Comparison of ENCODE assay signal across 21 mouse cellular contexts in genomic region chr4:63444362-63445066, GRCm38 (mm10). TPM values are rescaled to one million over a fixed set of nuclear protein-coding genes. Genes with fewer than 3 reads are reported as not detected.
DNase-seq lines count a peak whose midpoint lies in the region; ATAC-seq lines count a peak whose summit lies in the region.
"Had no signal": no experiment of that assay in that cellular context is flagged by ENCODE, and none has a peak within 500 bp of the region (broad histone marks: within the 10 kb centered on the region; RNA-seq: fewer than 3 reads in every experiment).

No protein-coding gene starts in this region.

- no peak overlapping the region for H3K27ac ChIP-seq in forebrain, embryonic 14.5 days (ENCODE audit: low read depth, low read length)
- no peak overlapping the region for H3K27ac ChIP-seq in forebrain, embryonic 12.5 days
- H3K27ac ChIP-seq in kidney, embryonic 16.5 days (ENCODE audit: low read length), result 0 out of 2 replicates have a peak overlapping the region, but pooled peaks have one; percentile 22
- no peak overlapping the region for H3K27ac ChIP-seq in forebrain, embryonic 16.5 days (ENCODE audit: low read length)
- H3K27ac ChIP-seq: embryonic facial prominence, embryonic 13.5 days; heart, embryonic 10.5 days; hindbrain, embryonic 12.5 days; left cerebral cortex, adult 2 months; neural tube, embryonic 12.5 days; stomach, postnatal 0 days had no signal

- peak; percentile 61; the same call in 1 of the 2 replicates for ATAC-seq in forebrain, embryonic 14.5 days
- ATAC-seq in forebrain, embryonic 12.5 days (ENCODE audit: low FRiP score), result no peak
- peak; percentile 76 for ATAC-seq in kidney, embryonic 16.5 days (ENCODE audit: low FRiP score, low TSS enrichment)
- peak; percentile 71 for ATAC-seq in forebrain, embryonic 16.5 days
- ATAC-seq in activated CD4-positive, CD25-positive, alpha-beta regulatory T cell, adult 4 months, result no peak
- ATAC-seq: intestine, embryonic 16.5 days had no signal

- 78% methylated on average over 10 of the region's 10 CpGs for WGBS in forebrain, embryonic 14.5 days
- 86% methylated on average over 10 of the region's 10 CpGs for WGBS in forebrain, embryonic 12.5 days
- WGBS in kidney, embryonic 16.5 days, result 49% methylated on average over 10 of the region's 10 CpGs
- WGBS in forebrain, embryonic 16.5 days, result 61% methylated on average over 10 of the region's 10 CpGs

- DNase-seq in forebrain, embryonic 14.5 days (ENCODE audit: low spot score), result no peak
- DNase-seq in kidney, adult 18-20 months, result no peak
- peak; percentile 61 for DNase-seq in Muller cell, postnatal 12 days (ENCODE audit: inconsistent ontology term)
- no peak for DNase-seq in cerebellum, adult 9-11 months
- DNase-seq: kidney, postnatal 4 days; layer of hippocampus, adult 9-11 months; lung, adult 18-20 months; lung, postnatal 14 days had no signal

- H3K36me3 ChIP-seq in forebrain, embryonic 14.5 days (ENCODE audit: control insufficient read depth, insufficient read depth, low read length), result no peaks in the 10 kb centered on the region
- H3K36me3 ChIP-seq in forebrain, embryonic 12.5 days (replicated peaks), result no peaks in the 10 kb centered on the region
- H3K36me3 ChIP-seq in kidney, embryonic 16.5 days (ENCODE audit: insufficient read depth, low read length), result peaks cover 13% of the 10 kb centered on the region
- no peaks in the 10 kb centered on the region for H3K36me3 ChIP-seq in forebrain, embryonic 16.5 days (ENCODE audit: control insufficient read depth, insufficient read depth)
- H3K36me3 ChIP-seq: neural tube, embryonic 12.5 days had no signal

- H3K4me2 ChIP-seq in forebrain, embryonic 14.5 days (ENCODE audit: low read length), result no peak overlapping the region
- H3K4me2 ChIP-seq in forebrain, embryonic 12.5 days, result no peak overlapping the region
- H3K4me2 ChIP-seq in kidney, embryonic 16.5 days (replicated peaks; ENCODE audit: low read depth, low read length), result no peak overlapping the region
- no peak overlapping the region for H3K4me2 ChIP-seq in forebrain, embryonic 16.5 days (ENCODE audit: low read length)
- H3K4me2 ChIP-seq: embryonic facial prominence, embryonic 13.5 days; hindbrain, embryonic 12.5 days; liver, embryonic 11.5 days; neural tube, embryonic 12.5 days had no signal

- H3K27me3 ChIP-seq in forebrain, embryonic 14.5 days (replicated peaks; ENCODE audit: control insufficient read depth, insufficient read depth, low read length), result no peaks in the 10 kb centered on the region
- H3K27me3 ChIP-seq in forebrain, embryonic 12.5 days, result no peaks in the 10 kb centered on the region
- H3K27me3 ChIP-seq in kidney, embryonic 16.5 days (ENCODE audit: insufficient read depth, low read length), result no peaks in the 10 kb centered on the region
- H3K27me3 ChIP-seq in forebrain, embryonic 16.5 days (replicated peaks; ENCODE audit: control insufficient read depth, insufficient read depth, low read length), result no peaks in the 10 kb centered on the region
- H3K27me3 ChIP-seq: CH12.LX; embryonic facial prominence, embryonic 13.5 days; hindbrain, embryonic 12.5 days; neural tube, embryonic 12.5 days had no signal

- H3K9me3 ChIP-seq in forebrain, embryonic 14.5 days (replicated peaks; ENCODE audit: control insufficient read depth, low read length), result 0 out of 2 replicates have a peak, but pooled peaks cover 3% of the 10 kb centered on the region
- H3K9me3 ChIP-seq in forebrain, embryonic 12.5 days, result peaks cover 6% of the 10 kb centered on the region; the same call in 1 of the 2 replicates
- peaks cover 12% of the 10 kb centered on the region for H3K9me3 ChIP-seq in kidney, embryonic 16.5 days (ENCODE audit: low read length)
- H3K9me3 ChIP-seq in forebrain, embryonic 16.5 days (ENCODE audit: control insufficient read depth, low read length), result no peaks in the 10 kb centered on the region
- H3K9me3 ChIP-seq: embryonic facial prominence, embryonic 13.5 days; neural tube, embryonic 12.5 days had no signal

- no peak overlapping the region for H3K9ac ChIP-seq in forebrain, embryonic 14.5 days (ENCODE audit: low read length)
- no peak overlapping the region for H3K9ac ChIP-seq in forebrain, embryonic 12.5 days
- H3K9ac ChIP-seq in kidney, embryonic 16.5 days (replicated peaks; ENCODE audit: low read length), result no peak overlapping the region
- no peak overlapping the region for H3K9ac ChIP-seq in forebrain, embryonic 16.5 days (replicated peaks; ENCODE audit: low read depth, low read length)
- H3K9ac ChIP-seq: embryonic facial prominence, embryonic 13.5 days; hindbrain, embryonic 12.5 days; neural tube, embryonic 12.5 days had no signal

- no peak overlapping the region for H3K4me3 ChIP-seq in forebrain, embryonic 14.5 days (ENCODE audit: low read depth, low read length)
- H3K4me3 ChIP-seq in forebrain, embryonic 12.5 days (replicated peaks), result no peak overlapping the region
- H3K4me3 ChIP-seq in kidney, embryonic 16.5 days (ENCODE audit: low read length), result no peak overlapping the region
- no peak overlapping the region for H3K4me3 ChIP-seq in forebrain, embryonic 16.5 days (replicated peaks; ENCODE audit: low read length)
- H3K4me3 ChIP-seq: embryonic facial prominence, embryonic 13.5 days; heart, embryonic 10.5 days; hindbrain, embryonic 12.5 days; left cerebral cortex, adult 2 months; neural tube, embryonic 12.5 days had no signal

- no peaks in the 10 kb centered on the region for H3K4me1 ChIP-seq in forebrain, embryonic 14.5 days (ENCODE audit: control insufficient read depth, insufficient read depth, low read length)
- H3K4me1 ChIP-seq in forebrain, embryonic 12.5 days, result 0 out of 2 replicates have a peak, but pooled peaks cover 3% of the 10 kb centered on the region
- H3K4me1 ChIP-seq in kidney, embryonic 16.5 days (ENCODE audit: insufficient read depth, low read length), result peaks cover 8% of the 10 kb centered on the region
- peaks cover 4% of the 10 kb centered on the region; the same call in 1 of the 2 replicates for H3K4me1 ChIP-seq in forebrain, embryonic 16.5 days (replicated peaks; ENCODE audit: control insufficient read depth, insufficient read depth, low read length)
- H3K4me1 ChIP-seq: heart, embryonic 10.5 days; neural tube, embryonic 12.5 days had no signal

RNA-seq across cellular contexts. Expression of gene Akna, which starts 41.4 kb away (rescaled TPM):
- polyA plus RNA-seq in forebrain, embryonic 14.5 days (2014; fragmentation: Nextera tagmentation; extraction: Ambion mirVana), result 5.7 and 8.5 TPM in 2 replicates
- polyA plus RNA-seq in forebrain, embryonic 12.5 days (2016; fragmentation: Nextera tagmentation; extraction: Ambion mirVana), result 24.6 and 29.3 TPM in 2 replicates
- 7.1 and 9.4 TPM in 2 replicates for polyA plus RNA-seq in kidney, embryonic 16.5 days (2015; fragmentation: Nextera tagmentation; extraction: Ambion mirVana)
- 10.6 and 11.2 TPM in 2 replicates for polyA plus RNA-seq in forebrain, embryonic 16.5 days (2015; fragmentation: Nextera tagmentation; extraction: Ambion mirVana)
- 100 to 1,000 TPM in 1 of 2 experiments, 10 to 100 TPM in 1; 72.4 to 116 TPM for polyA plus RNA-seq in activated CD4-positive, CD25-positive, alpha-beta regulatory T cell, adult 4 months (2017; shearing (Covaris generic))

RNA-seq across cellular contexts. Expression of gene Whrn, which starts 51.3 kb away (rescaled TPM):
- 4.1 and 5.0 TPM in 2 replicates for polyA plus RNA-seq in forebrain, embryonic 14.5 days (2014; fragmentation: Nextera tagmentation; extraction: Ambion mirVana)
- polyA plus RNA-seq in forebrain, embryonic 12.5 days (2016; fragmentation: Nextera tagmentation; extraction: Ambion mirVana), result 9.4 and 10.5 TPM in 2 replicates
- polyA plus RNA-seq in kidney, embryonic 16.5 days (2015; fragmentation: Nextera tagmentation; extraction: Ambion mirVana), result 4.8 and 5.6 TPM in 2 replicates
- polyA plus RNA-seq in forebrain, embryonic 16.5 days (2015; fragmentation: Nextera tagmentation; extraction: Ambion mirVana), result 5.1 and 6.4 TPM in 2 replicates
- 1 to 10 TPM; 3.1 to 3.2 TPM for polyA plus RNA-seq in activated CD4-positive, CD25-positive, alpha-beta regulatory T cell, adult 4 months (2017; shearing (Covaris generic))

Comparison
In these comparisons a context has a peak if more than half of its experiments do, and no peak if none do; other contexts are left out.
1. ATAC-seq: peak in forebrain, embryonic 14.5 days (single experiment), kidney, embryonic 16.5 days (single experiment) and forebrain, embryonic 16.5 days (single experiment); none in forebrain, embryonic 12.5 days (single experiment) and activated CD4-positive, CD25-positive, alpha-beta regulatory T cell, adult 4 months (single experiment).